21 mouse cellular contexts compared by ENCODE assay signal in genomic region chr3:135905729-135906128, GRCm38 (mm10).
"Had no signal": no experiment of that assay in that cellular context is flagged by ENCODE, and none has a peak within 500 bp of the region (broad histone marks: within the 10 kb centered on the region; RNA-seq: fewer than 3 reads in every experiment).

No protein-coding gene starts in this region.

- DNase-seq: lung, adult 2 months; lung, postnatal 14 days; lung, postnatal 36 days; retina, postnatal 1 day; right cerebral cortex, adult 18-20 months; right cerebral cortex, postnatal 25 days; right cerebral cortex, postnatal 4 days; spleen, adult 18-20 months; thymus, adult 18-20 months; thymus, postnatal 14 days; thymus, postnatal 36 days had no signal

- H3K9ac ChIP-seq: lung, embryonic 15.5 days; midbrain, embryonic 13.5 days; midbrain, embryonic 15.5 days; neural tube, embryonic 13.5 days; neural tube, embryonic 15.5 days had no signal

- H3K27me3 ChIP-seq: lung, embryonic 15.5 days; megakaryocyte, embryonic 14.5 days; midbrain, embryonic 13.5 days; midbrain, embryonic 15.5 days; neural tube, embryonic 13.5 days; neural tube, embryonic 15.5 days had no signal

- ATAC-seq: lung, postnatal 0 days; midbrain, embryonic 13.5 days; midbrain, embryonic 15.5 days had no signal

- H3K4me2 ChIP-seq: lung, embryonic 15.5 days; midbrain, embryonic 11.5 days; midbrain, embryonic 13.5 days; midbrain, embryonic 15.5 days; neural tube, embryonic 13.5 days; neural tube, embryonic 15.5 days had no signal

- H3K4me3 ChIP-seq: lung, embryonic 15.5 days; megakaryocyte, embryonic 14.5 days; midbrain, embryonic 13.5 days; midbrain, embryonic 15.5 days; myocyte; neural tube, embryonic 13.5 days; neural tube, embryonic 15.5 days had no signal

- H3K36me3 ChIP-seq: lung, embryonic 15.5 days; midbrain, embryonic 13.5 days; midbrain, embryonic 15.5 days; neural tube, embryonic 13.5 days; neural tube, embryonic 15.5 days had no signal

- H3K9me3 ChIP-seq: lung, embryonic 15.5 days; megakaryocyte, embryonic 14.5 days; midbrain, embryonic 13.5 days; midbrain, embryonic 15.5 days; neural tube, embryonic 13.5 days; neural tube, embryonic 15.5 days had no signal

- H3K4me1 ChIP-seq: lung, embryonic 15.5 days; megakaryocyte, embryonic 14.5 days; midbrain, embryonic 13.5 days; midbrain, embryonic 15.5 days; neural tube, embryonic 13.5 days; neural tube, embryonic 15.5 days had no signal

- H3K27ac ChIP-seq: lung, embryonic 15.5 days; macrophage; midbrain, embryonic 13.5 days; midbrain, embryonic 15.5 days; neural tube, embryonic 13.5 days; neural tube, embryonic 15.5 days had no signal
